Mouse (Mus musculus) inflammation-experienced regulatory T-cells, adult 6 months (primary cell): ENCODE measurements at regions not wholly inside any gene's neighbourhood (a gene's known extent, or its start where the extent isn't known, plus 50 kb on each side); places are given as distances from the start of the nearest gene placed in this dataset.

Source experiments
- ATAC-seq: one replicate; pipeline ENCODE4 v1.8.0; 2017

DNA sequence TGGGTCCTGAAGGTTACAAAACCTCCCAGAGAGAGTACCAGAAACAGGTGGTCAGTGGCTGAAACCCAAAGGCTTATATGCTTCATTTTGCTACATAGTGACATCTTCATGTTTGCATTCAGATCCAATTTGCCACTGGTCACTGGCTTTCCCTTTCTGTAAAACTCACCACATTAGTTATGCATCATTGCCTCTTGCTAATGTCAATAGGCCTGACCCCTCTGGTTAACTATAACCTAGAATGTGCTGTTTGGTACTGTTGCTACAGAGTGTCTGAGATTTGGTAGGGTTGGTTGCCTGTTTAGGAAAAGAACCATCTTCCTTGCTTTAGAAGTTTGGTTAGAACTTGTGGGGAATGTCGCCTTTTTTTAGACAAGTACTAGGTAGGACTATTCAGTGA, 136.3 kb upstream of the Rnf219 start:
- no peak for ATAC-seq

DNA sequence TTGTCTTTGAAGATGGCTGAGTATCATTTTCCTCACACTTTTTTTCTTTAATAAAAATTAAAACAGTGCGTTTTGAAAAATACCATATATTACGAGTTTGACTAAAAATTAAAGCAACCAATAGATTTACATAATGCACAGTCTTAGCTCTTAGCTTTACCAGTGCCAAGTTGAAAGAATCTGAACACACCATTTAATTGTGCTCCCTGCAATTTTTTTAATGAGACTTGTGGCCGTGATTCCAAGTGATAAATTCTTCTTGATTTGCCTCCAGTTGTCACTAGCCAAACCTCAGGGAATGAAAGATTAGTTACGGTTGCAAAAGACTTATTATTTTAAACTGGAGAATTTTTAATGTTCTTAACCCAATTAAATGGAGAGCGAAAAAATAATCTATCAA, 127.5 kb upstream of the Rnf219 start:
- ATAC-seq = no peak

DNA sequence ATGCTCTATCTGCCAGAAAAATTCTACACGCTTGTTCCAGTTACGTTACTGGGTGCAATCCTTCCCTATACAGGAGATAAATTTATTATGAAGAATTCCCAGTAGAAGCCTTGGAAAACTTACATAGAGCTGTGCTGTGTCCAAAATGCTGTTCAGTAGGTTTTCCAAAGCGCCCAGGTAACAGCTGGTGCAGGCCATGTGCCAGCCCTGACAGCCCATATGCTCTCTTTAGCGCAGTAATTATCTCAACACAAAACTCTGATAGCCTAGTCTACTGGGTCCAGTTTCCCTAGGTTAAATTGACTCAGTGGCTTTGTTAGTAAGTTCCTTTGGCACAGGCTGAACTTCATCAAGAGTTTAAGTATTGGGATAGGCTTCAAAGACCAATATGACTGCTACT, 122.2 kb upstream of the Rnf219 start:
- no peak for ATAC-seq

GRCm38 (mm10) chr14:104642783-104643182, 120.3 kb upstream of the Rnf219 start:
- no peak for ATAC-seq

GRCm38 (mm10) chr14:104639300-104639699, 116.9 kb upstream of the Rnf219 start:
- no peak for ATAC-seq

DNA sequence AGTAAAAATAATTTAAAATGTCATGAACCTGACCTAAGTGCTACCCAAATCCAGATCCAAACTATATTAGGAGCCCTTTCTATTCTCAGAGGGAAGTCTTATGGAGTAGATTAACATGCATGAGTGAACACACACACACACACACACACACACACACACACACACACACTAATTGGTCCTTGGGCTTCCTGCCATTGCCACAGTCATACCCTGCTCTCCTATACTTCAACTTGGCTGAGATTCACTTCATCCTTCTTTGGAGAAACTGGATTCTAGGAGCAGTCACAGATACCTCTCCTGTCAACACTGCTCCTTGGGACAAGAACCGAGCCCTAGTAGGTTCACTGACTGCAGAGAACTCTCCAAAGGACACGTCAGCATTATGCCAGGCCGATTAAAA, 89.0 kb upstream of the Rnf219 start:
- no peak for ATAC-seq

DNA sequence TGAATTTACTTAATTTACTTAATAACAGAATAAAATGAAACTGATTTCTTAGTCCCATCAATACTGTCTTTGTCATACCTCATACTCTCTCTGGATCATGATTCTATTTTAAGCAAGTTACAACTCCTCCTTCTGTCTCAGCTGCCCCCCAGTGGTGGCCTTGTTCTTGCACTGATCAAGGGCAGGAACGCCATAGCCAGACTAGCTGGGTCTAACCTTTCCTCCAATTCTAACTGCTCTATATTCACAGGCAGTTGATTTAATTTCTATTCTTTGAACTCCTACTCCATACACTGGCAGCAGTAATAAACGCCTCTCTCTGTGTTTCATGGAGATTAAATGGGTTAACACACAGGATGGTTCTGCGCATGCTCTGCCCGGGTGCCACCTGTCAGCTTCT, 87.9 kb upstream of the Rnf219 start:
- no peak for ATAC-seq

DNA sequence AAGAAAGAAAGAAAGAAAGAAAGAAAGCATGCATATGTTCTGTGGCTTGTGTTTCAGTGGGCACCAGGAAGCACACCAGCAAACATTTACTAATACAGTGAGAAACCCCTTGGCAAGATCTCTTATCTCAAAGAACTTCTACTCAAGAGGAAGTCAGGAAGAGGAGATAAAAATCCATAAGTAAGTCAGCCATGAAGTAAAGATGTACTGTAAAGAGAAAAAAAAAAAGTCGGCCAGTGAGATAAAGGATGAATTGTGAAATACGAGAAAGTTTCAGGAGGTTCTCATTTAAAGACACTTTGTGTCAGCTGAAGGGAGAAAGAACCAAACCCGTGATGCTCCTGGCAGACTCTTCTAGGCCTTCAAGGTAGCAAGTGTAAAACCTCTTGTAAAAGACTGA, 72.4 kb upstream of the Rnf219 start:
- ATAC-seq = no peak
